Mouse (Mus musculus): ENCODE measurements around the gene Cops3. TPM values are rescaled to one million over a fixed set of nuclear protein-coding genes. Genes with fewer than 3 reads are reported as not detected.

Cops3 gene
- polyA plus RNA-seq (2015; fragmentation: Nextera tagmentation; extraction: Ambion mirVana), result 175 and 192 TPM in 2 replicates

DNA sequence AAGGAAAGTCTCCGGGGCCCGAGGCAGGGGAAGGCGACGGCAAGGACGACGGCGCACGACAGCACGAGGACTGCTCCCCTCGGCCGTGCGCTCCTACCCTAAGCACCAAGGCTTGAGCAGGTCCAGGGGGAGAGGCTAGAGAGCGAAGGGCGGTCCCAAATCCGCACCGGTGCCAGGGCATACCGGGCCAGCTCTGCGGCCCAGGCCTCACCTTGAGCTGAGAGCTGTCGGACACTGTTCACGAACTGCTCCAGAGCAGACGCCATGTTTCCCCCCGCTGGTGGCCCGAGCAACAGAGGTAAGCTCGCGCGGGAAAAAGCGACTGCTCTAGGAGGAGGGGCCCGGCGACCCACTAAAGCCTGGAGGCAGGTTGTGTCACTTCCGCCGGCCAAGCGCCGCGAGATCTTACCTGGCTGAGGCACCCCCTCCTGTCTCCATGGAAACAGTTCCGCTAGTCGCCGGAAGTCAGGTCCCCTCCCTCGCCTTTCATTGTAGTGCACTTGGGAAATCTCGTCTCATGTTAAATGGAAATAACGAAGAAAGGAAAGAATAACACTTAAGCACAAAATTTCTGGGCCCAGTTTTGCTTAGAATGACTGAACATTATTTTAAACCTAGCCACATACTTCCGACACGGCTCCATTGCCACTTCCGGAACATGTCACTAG is at the start of gene Cops3:
Cops3 (minus strand) TSS at position 380 of the 668 bp plus-strand sequence.
- Histone ChIP-seq H3K4me3 (replicated peaks) (peak within 1 kb of the TSS; percentile 97), H3K4me2 (peak within 1 kb of the TSS; percentile 56), H3K27ac (peak within 1 kb of the TSS; percentile 98), H3K36me3 (peaks cover 6% of the 10 kb centered on the region; the same call in 1 of the 2 replicates), H3K9me3 (no peaks in the 10 kb centered on the region), H3K4me1 (peaks cover 11% of the 10 kb centered on the region), H3K9ac (peak within 1 kb of the TSS; percentile 89), H3K27me3 (replicated peaks) (no peaks in the 10 kb centered on the region)
- ATAC-seq (ENCODE audit: insufficient read depth, low FRiP score, low read depth), result peak; percentile 95
- WGBS, result under 1% methylated on average over 43 of the region's 43 CpGs

GRCm38 (mm10) chr11:59888151-59888550 is 48.5 kb upstream of the Cops3 start:
- no peak overlapping the region for H3K4me2 ChIP-seq
- H3K27ac ChIP-seq, result no peak overlapping the region
- no peak overlapping the region for H3K9ac ChIP-seq
- H3K36me3 ChIP-seq, result no peaks in the 10 kb centered on the region
- no peak overlapping the region for H3K4me3 ChIP-seq (replicated peaks)
- H3K9me3 ChIP-seq, result no peaks in the 10 kb centered on the region
- no peak for ATAC-seq (ENCODE audit: insufficient read depth, low FRiP score, low read depth)
- H3K27me3 ChIP-seq (replicated peaks), result no peaks in the 10 kb centered on the region
- peaks cover 8% of the 10 kb centered on the region; the same call in 1 of the 2 replicates for H3K4me1 ChIP-seq
- 74% methylated on average over 5 of the region's 5 CpGs for WGBS

GRCm38 (mm10) chr11:59886952-59887351 is 47.3 kb upstream of the Cops3 start:
- no peak for ATAC-seq (ENCODE audit: insufficient read depth, low FRiP score, low read depth)
- H3K27me3 ChIP-seq (replicated peaks), result no peaks in the 10 kb centered on the region

GRCm38 (mm10) chr11:59885217-59885986 is 45.8 kb upstream of the Cops3 start:
- WGBS, result 47% methylated on average over 17 of the region's 17 CpGs
- Histone ChIP-seq H3K9me3 (no peaks in the 10 kb centered on the region), H3K4me3 (replicated peaks) (no peak overlapping the region), H3K36me3 (no peaks in the 10 kb centered on the region), H3K27ac (0 out of 2 replicates have a peak overlapping the region, but pooled peaks have one; percentile 33), H3K27me3 (replicated peaks) (no peaks in the 10 kb centered on the region), H3K4me1 (peaks cover 7% of the 10 kb centered on the region; the same call in 1 of the 2 replicates), H3K9ac (no peak overlapping the region), H3K4me2 (no peak overlapping the region)
- ATAC-seq (ENCODE audit: insufficient read depth, low FRiP score, low read depth), result peak; percentile 61; the same call in 1 of the 2 replicates

More at GRCm38 (mm10) chr11:59886952-59887351, 47.3 kb upstream of the Cops3 start:
- Histone ChIP-seq H3K4me1 (peaks cover 7% of the 10 kb centered on the region; the same call in 1 of the 2 replicates), H3K4me3 (replicated peaks) (no peak overlapping the region), H3K36me3 (no peaks in the 10 kb centered on the region), H3K9ac (no peak overlapping the region), H3K4me2 (no peak overlapping the region), H3K9me3 (no peaks in the 10 kb centered on the region), H3K27ac (no peak overlapping the region)
- WGBS, result 79% methylated on average over 1 of the region's 1 CpGs

DNA sequence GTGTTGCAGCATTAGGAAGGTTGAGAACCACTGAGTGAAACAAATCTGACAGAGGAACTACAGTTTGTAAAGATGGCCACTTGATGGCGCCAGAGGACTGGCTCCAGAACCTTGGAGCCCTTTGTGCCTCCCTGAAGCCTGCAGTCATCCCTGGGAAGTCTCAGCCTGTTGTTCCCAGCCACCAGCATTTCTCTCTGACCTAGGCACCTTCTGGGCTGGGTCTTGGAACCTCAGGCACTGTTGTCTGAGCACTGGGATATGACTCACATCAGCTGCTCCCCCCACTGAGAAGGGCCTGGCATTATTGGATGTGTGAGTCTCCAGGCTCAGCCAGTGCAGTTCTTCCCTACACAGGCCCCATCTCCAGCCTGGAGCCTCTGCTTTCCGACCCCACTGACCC is 40.4 kb upstream of the Cops3 start:
- peak; percentile 59; the same call in 1 of the 2 replicates for ATAC-seq (ENCODE audit: insufficient read depth, low FRiP score, low read depth)
- Histone ChIP-seq H3K4me3 (replicated peaks) (no peak overlapping the region), H3K27me3 (replicated peaks) (no peaks in the 10 kb centered on the region), H3K9ac (no peak overlapping the region), H3K4me1 (0 out of 2 replicates have a peak, but pooled peaks cover 2% of the 10 kb centered on the region), H3K36me3 (0 out of 2 replicates have a peak, but pooled peaks cover 7% of the 10 kb centered on the region), H3K4me2 (no peak overlapping the region), H3K27ac (no peak overlapping the region), H3K9me3 (no peaks in the 10 kb centered on the region)
- WGBS, result 26% methylated on average over 2 of the region's 2 CpGs

- WGBS, result 88% methylated on average over 8 of the region's 8 CpGs
- no peak overlapping the region for H3K4me3 ChIP-seq (replicated peaks)
- no peak for ATAC-seq (ENCODE audit: insufficient read depth, low FRiP score, low read depth)
Measured at GRCm38 (mm10) chr11:59872124-59872523, 32.5 kb upstream of the Cops3 start.

GRCm38 (mm10) chr11:59864316-59864715 is 24.7 kb upstream of the Cops3 start:
- 75% methylated on average over 6 of the region's 6 CpGs for WGBS
- no peak overlapping the region for H3K4me3 ChIP-seq (replicated peaks)
- no peak for ATAC-seq (ENCODE audit: insufficient read depth, low FRiP score, low read depth)

More at GRCm38 (mm10) chr11:59872124-59872523, 32.5 kb upstream of the Cops3 start:
- H3K27ac ChIP-seq, result no peak overlapping the region
- no peak overlapping the region for H3K9ac ChIP-seq
- peaks cover 18% of the 10 kb centered on the region; the same call in 1 of the 2 replicates for H3K36me3 ChIP-seq
- H3K9me3 ChIP-seq, result no peaks in the 10 kb centered on the region
- H3K4me2 ChIP-seq, result no peak overlapping the region
- no peaks in the 10 kb centered on the region for H3K4me1 ChIP-seq
- no peaks in the 10 kb centered on the region for H3K27me3 ChIP-seq (replicated peaks)

GRCm38 (mm10) chr11:59860467-59860866 is 20.8 kb upstream of the Cops3 start:
- no peaks in the 10 kb centered on the region for H3K9me3 ChIP-seq
- no peaks in the 10 kb centered on the region for H3K36me3 ChIP-seq
- WGBS, result 87% methylated on average over 11 of the region's 11 CpGs
- no peak overlapping the region for H3K4me2 ChIP-seq
- no peak overlapping the region for H3K4me3 ChIP-seq (replicated peaks)
- no peak for ATAC-seq (ENCODE audit: insufficient read depth, low FRiP score, low read depth)
- H3K27me3 ChIP-seq (replicated peaks), result no peaks in the 10 kb centered on the region
- H3K4me1 ChIP-seq, result no peaks in the 10 kb centered on the region
- no peak overlapping the region for H3K27ac ChIP-seq
- H3K9ac ChIP-seq, result no peak overlapping the region

More at GRCm38 (mm10) chr11:59864316-59864715, 24.7 kb upstream of the Cops3 start:
- no peaks in the 10 kb centered on the region for H3K27me3 ChIP-seq (replicated peaks)
- H3K9me3 ChIP-seq, result no peaks in the 10 kb centered on the region
- H3K36me3 ChIP-seq, result no peaks in the 10 kb centered on the region
- no peaks in the 10 kb centered on the region for H3K4me1 ChIP-seq
- no peak overlapping the region for H3K9ac ChIP-seq
- H3K4me2 ChIP-seq, result no peak overlapping the region
- H3K27ac ChIP-seq, result no peak overlapping the region

DNA sequence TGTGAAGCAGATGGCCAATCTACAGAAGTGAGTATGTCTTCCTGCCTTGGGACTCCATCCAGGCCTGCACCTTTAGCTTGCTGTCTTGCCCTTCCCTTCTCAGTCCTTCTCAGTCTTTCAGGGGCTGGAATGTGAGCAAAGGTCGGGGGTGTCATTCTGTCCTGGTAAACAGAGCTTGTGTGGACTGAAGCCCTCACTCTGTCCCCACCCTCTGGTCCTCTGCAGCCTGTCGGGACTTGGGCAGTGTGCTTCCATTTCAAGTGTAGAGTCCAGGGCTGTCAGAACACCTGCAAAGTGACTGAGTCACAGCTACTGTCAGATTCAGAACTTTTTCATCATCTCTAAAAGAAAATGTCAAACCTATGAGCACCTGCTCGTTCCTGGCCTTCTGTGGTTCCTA is 13.2 kb upstream of the Cops3 start:
- Histone ChIP-seq H3K9ac (no peak overlapping the region), H3K27me3 (replicated peaks) (no peaks in the 10 kb centered on the region), H3K9me3 (no peaks in the 10 kb centered on the region), H3K4me1 (peaks cover 3% of the 10 kb centered on the region; the same call in 1 of the 2 replicates), H3K36me3 (no peaks in the 10 kb centered on the region), H3K4me2 (no peak overlapping the region), H3K27ac (no peak overlapping the region), H3K4me3 (replicated peaks) (no peak overlapping the region)
- WGBS, result 51% methylated on average over 3 of the region's 3 CpGs
- no peak for ATAC-seq (ENCODE audit: insufficient read depth, low FRiP score, low read depth)

GRCm38 (mm10) chr11:59847891-59848884 is 8.6 kb upstream of the Cops3 start:
- WGBS, result under 1% methylated on average over 58 of the region's 69 CpGs
- H3K9me3 ChIP-seq, result no peaks in the 10 kb centered on the region
- no peaks in the 10 kb centered on the region for H3K36me3 ChIP-seq
- peaks cover 6% of the 10 kb centered on the region; the same call in 1 of the 2 replicates for H3K4me1 ChIP-seq
- H3K9ac ChIP-seq, result peak overlapping the region; percentile 82
- no peaks in the 10 kb centered on the region for H3K27me3 ChIP-seq (replicated peaks)
- H3K4me2 ChIP-seq, result peak overlapping the region; percentile 74
- peak overlapping the region; percentile 74 for H3K4me3 ChIP-seq (replicated peaks)
- peak overlapping the region; percentile 89 for H3K27ac ChIP-seq
- ATAC-seq (ENCODE audit: insufficient read depth, low FRiP score, low read depth), result peak; percentile 86

- peak overlapping the region; percentile 22; the same call in 1 of the 2 replicates for H3K4me2 ChIP-seq
- no peak for ATAC-seq (ENCODE audit: insufficient read depth, low FRiP score, low read depth)
Measured at GRCm38 (mm10) chr11:59847131-59847530, 7.5 kb upstream of the Cops3 start.

More at GRCm38 (mm10) chr11:59847131-59847530, 7.5 kb upstream of the Cops3 start:
- H3K4me3 ChIP-seq (replicated peaks), result 0 out of 2 replicates have a peak overlapping the region, but pooled peaks have one; percentile 7
- no peaks in the 10 kb centered on the region for H3K36me3 ChIP-seq
- peaks cover 6% of the 10 kb centered on the region; the same call in 1 of the 2 replicates for H3K4me1 ChIP-seq
- WGBS, result 11% methylated on average over 2 of the region's 2 CpGs
- no peak overlapping the region for H3K9ac ChIP-seq
- no peaks in the 10 kb centered on the region for H3K27me3 ChIP-seq (replicated peaks)
- H3K9me3 ChIP-seq, result no peaks in the 10 kb centered on the region
- no peak overlapping the region for H3K27ac ChIP-seq
